Mouse (Mus musculus) embryonic facial prominence, embryonic 11.5 days (tissue): ENCODE measurements around the gene Siglecf. TPM values are rescaled to one million over a fixed set of nuclear protein-coding genes. Genes with fewer than 3 reads are reported as not detected.

Experiments
- ATAC-seq: fragments of 200-750 bp; cut with Nextera tagmentation; replicated peaks from 2 replicates; pipeline ENCODE4 v1.8.0; 2017; ENCODE audit warnings: low read depth; ENCODE audit not compliant: insufficient number of reproducible peaks, low FRiP score, low TSS enrichment
- DNase-seq: peaks from one replicate; pipeline ENCODE4 v3.0.0-alpha.2; 2015; ENCODE audit warnings: low spot score
- H3K27ac ChIP-seq: fragments of 300-500 bp; sonication (generic); replicated peaks from 2 replicates; pipeline ENCODE4 v1.5.1; 2014; ENCODE audit warnings: mild to moderate bottlenecking, low read depth, low read length, control low read depth
- H3K27me3 ChIP-seq: fragments of 300-500 bp; sonication (generic); 2 replicates; pipeline ENCODE4 v1.6.1; 2014; ENCODE audit warnings: mild to moderate bottlenecking, low read length, moderate library complexity, mixed read lengths; ENCODE audit not compliant: control insufficient read depth, insufficient read depth
- H3K36me3 ChIP-seq: fragments of 300-500 bp; sonication (generic); replicated peaks from 2 replicates; pipeline ENCODE4 v1.6.1; 2014; ENCODE audit warnings: low read depth, mild to moderate bottlenecking, low read length, moderate library complexity, mixed read lengths; ENCODE audit not compliant: control insufficient read depth, insufficient read depth
- H3K4me1 ChIP-seq: fragments of 300-500 bp; sonication (generic); 2 replicates; pipeline ENCODE4 v1.6.1; 2014; ENCODE audit warnings: low read length, mixed read lengths; ENCODE audit not compliant: control insufficient read depth, insufficient read depth
- H3K4me2 ChIP-seq: fragments of 300-500 bp; sonication (generic); 2 replicates; pipeline ENCODE4 v1.6.1; 2014; ENCODE audit warnings: low read depth, mild to moderate bottlenecking, control low read depth, low read length, moderate library complexity
- H3K4me3 ChIP-seq: fragments of 300-500 bp; sonication (generic); 2 replicates; pipeline ENCODE4 v1.5.1; 2014; ENCODE audit warnings: low read depth, low read length, control low read depth
- H3K9ac ChIP-seq: fragments of 300-500 bp; sonication (generic); replicated peaks from 2 replicates; pipeline ENCODE4 v1.6.1; 2014; ENCODE audit warnings: mild to moderate bottlenecking, control low read depth, low read length
- H3K9me3 ChIP-seq: fragments of 300-500 bp; sonication (generic); replicated peaks from 2 replicates; pipeline ENCODE4 v1.6.1; 2016; ENCODE audit warnings: mild to moderate bottlenecking, low read length, inconsistent platforms, mixed read lengths; ENCODE audit not compliant: control insufficient read depth
- WGBS: fragments of 180-500 bp; shearing (Covaris S2); extraction: QIAGEN DNeasy Blood & Tissue Kit; methylation state at CpG from one replicate; pipeline ENCODE4 v1.1.7; 2014; 5-methylcytosine and 5-hydroxymethylcytosine counted together
- polyA plus RNA-seq: library from polyadenylated mRNA; unstranded; fragments of >200 nt; fragmentation: Nextera tagmentation; extraction: Ambion mirVana; gene quantifications from 2 replicates; pipeline ENCODE4 v1.2.1, GENCODE M21; 2014

Siglecf gene
- polyA plus RNA-seq: 0.10 TPM in 1 of 2 replicates, not detected in the other

- Histone ChIP-seq H3K27me3 (no peaks in the 10 kb centered on the region), H3K9me3 (no peaks in the 10 kb centered on the region), H3K4me2 (no peak within 1 kb of the TSS), H3K27ac (no peak within 1 kb of the TSS), H3K4me1 (no peaks in the 10 kb centered on the region), H3K9ac (no peak within 1 kb of the TSS), H3K36me3 (no peaks in the 10 kb centered on the region), H3K4me3 (no peak within 1 kb of the TSS)
- no peak for ATAC-seq
- DNase-seq: no peak
- WGBS: 64% methylated on average over 3 of the region's 3 CpGs
Observed at GRCm38 (mm10) chr7:43351154-43351553, at the start of gene Siglecf. TSS of gene Siglecf (plus strand) at chr7:43351341.

GRCm38 (mm10) chr7:43305235-43305634 lies 45.9 kb upstream of the Siglecf start:
- no peak overlapping the region for H3K9ac ChIP-seq
- no peak overlapping the region for H3K4me3 ChIP-seq
- WGBS: 80% methylated on average over 3 of the region's 3 CpGs
- H3K36me3 ChIP-seq: no peaks in the 10 kb centered on the region; the same call in 1 of the 2 replicates
- no peak overlapping the region for H3K4me2 ChIP-seq
- H3K4me1 ChIP-seq: no peaks in the 10 kb centered on the region
- ATAC-seq (no peak), DNase-seq (no peak)
- H3K27me3 ChIP-seq: no peaks in the 10 kb centered on the region
- H3K9me3 ChIP-seq: no peaks in the 10 kb centered on the region
- no peak overlapping the region for H3K27ac ChIP-seq

- WGBS: 60% methylated on average over 2 of the region's 2 CpGs
- Histone ChIP-seq H3K4me1 (no peaks in the 10 kb centered on the region), H3K27ac (no peak overlapping the region), H3K36me3 (no peaks in the 10 kb centered on the region; the same call in 1 of the 2 replicates), H3K4me3 (no peak overlapping the region), H3K9me3 (no peaks in the 10 kb centered on the region), H3K9ac (no peak overlapping the region), H3K4me2 (no peak overlapping the region), H3K27me3 (no peaks in the 10 kb centered on the region)
- DNase-seq (no peak), ATAC-seq (no peak)
Observed at GRCm38 (mm10) chr7:43309069-43309468, 42.1 kb upstream of the Siglecf start.

GRCm38 (mm10) chr7:43311632-43312031 lies 39.5 kb upstream of the Siglecf start:
- ATAC-seq (no peak), DNase-seq (no peak)
- no peaks in the 10 kb centered on the region; the same call in 1 of the 2 replicates for H3K36me3 ChIP-seq
- H3K27ac ChIP-seq: no peak overlapping the region
- no peak overlapping the region for H3K4me2 ChIP-seq
- H3K9ac ChIP-seq: no peak overlapping the region
- no peaks in the 10 kb centered on the region for H3K4me1 ChIP-seq
- no peaks in the 10 kb centered on the region for H3K9me3 ChIP-seq
- H3K27me3 ChIP-seq: no peaks in the 10 kb centered on the region
- 85% methylated on average over 6 of the region's 6 CpGs for WGBS
- H3K4me3 ChIP-seq: peak overlapping the region; percentile 67; the same call in 1 of the 2 replicates

- H3K4me2 ChIP-seq: peak overlapping the region; percentile 68
- WGBS: 2% methylated on average over 32 of the region's 32 CpGs
Observed at GRCm38 (mm10) chr7:43312386-43313012, 38.6 kb upstream of the Siglecf start.

GRCm38 (mm10) chr7:43313013-43313428 lies 38.1 kb upstream of the Siglecf start, which contains the start of gene Zfp715:
TSS of gene Zfp715 (minus strand) at chr7:43313294.
- Histone ChIP-seq H3K4me3 (peak within 1 kb of the TSS; percentile 67), H3K36me3 (no peaks in the 10 kb centered on the region; the same call in 1 of the 2 replicates), H3K27me3 (no peaks in the 10 kb centered on the region), H3K9ac (peak within 1 kb of the TSS; percentile 71), H3K4me2 (peak within 1 kb of the TSS; percentile 68), H3K9me3 (no peaks in the 10 kb centered on the region), H3K27ac (0 out of 2 replicates have a peak within 1 kb of the TSS, but pooled peaks have one; percentile 5), H3K4me1 (no peaks in the 10 kb centered on the region)
- ATAC-seq (peak; percentile 95), DNase-seq (peak; percentile 93)
- WGBS: under 1% methylated on average over 33 of the region's 33 CpGs

More at GRCm38 (mm10) chr7:43312386-43313012, 38.6 kb upstream of the Siglecf start:
- no peaks in the 10 kb centered on the region; the same call in 1 of the 2 replicates for H3K36me3 ChIP-seq
- H3K27me3 ChIP-seq: no peaks in the 10 kb centered on the region
- peak overlapping the region; percentile 67 for H3K4me3 ChIP-seq
- H3K27ac ChIP-seq: 0 out of 2 replicates have a peak overlapping the region, but pooled peaks have one; percentile 5
- ATAC-seq (peak; percentile 58), DNase-seq (peak; percentile 7)
- H3K9ac ChIP-seq: peak overlapping the region; percentile 71
- no peaks in the 10 kb centered on the region for H3K9me3 ChIP-seq
- no peaks in the 10 kb centered on the region for H3K4me1 ChIP-seq

GRCm38 (mm10) chr7:43326223-43326780 lies 24.8 kb upstream of the Siglecf start:
- WGBS: 57% methylated on average over 10 of the region's 10 CpGs
- no peak for DNase-seq

GRCm38 (mm10) chr7:43328101-43328500 lies 23.0 kb upstream of the Siglecf start:
- H3K9ac ChIP-seq: no peak overlapping the region
- H3K27ac ChIP-seq: no peak overlapping the region
- WGBS: 67% methylated on average over 4 of the region's 4 CpGs
- no peaks in the 10 kb centered on the region for H3K27me3 ChIP-seq
- no peak overlapping the region for H3K4me3 ChIP-seq
- no peaks in the 10 kb centered on the region for H3K4me1 ChIP-seq
- no peaks in the 10 kb centered on the region for H3K9me3 ChIP-seq
- no peaks in the 10 kb centered on the region for H3K36me3 ChIP-seq
- H3K4me2 ChIP-seq: no peak overlapping the region
- DNase-seq: no peak
- no peak for ATAC-seq

More at GRCm38 (mm10) chr7:43326223-43326780, 24.8 kb upstream of the Siglecf start:
- no peak overlapping the region for H3K4me2 ChIP-seq
- H3K27ac ChIP-seq: no peak overlapping the region
- no peak for ATAC-seq
- no peaks in the 10 kb centered on the region for H3K9me3 ChIP-seq
- no peaks in the 10 kb centered on the region for H3K4me1 ChIP-seq
- H3K9ac ChIP-seq: no peak overlapping the region
- H3K36me3 ChIP-seq: no peaks in the 10 kb centered on the region
- no peak overlapping the region for H3K4me3 ChIP-seq
- H3K27me3 ChIP-seq: no peaks in the 10 kb centered on the region
